Mouse (Mus musculus): Measurements from ENCODE around the gene Rreb1.

- TF ChIP-seq CTCF (IDR thresholded peaks at IDR 0.05), result no peak
- TF ChIP-seq EP300 (IDR thresholded peaks at IDR 0.05), result no peak
Measured at GRCm38 (mm10) chr13:37801101-37802075, 23.2 kb downstream of the Rreb1 start.

Measured in lung, postnatal 0 days (tissue).